11 mouse cellular contexts compared by ENCODE assay signal in genomic region chrX:58514925-58515324, GRCm38 (mm10).
A peak's percentile ranks its signal among the peaks of the same experiment; 100 is the strongest.
DNase-seq lines count a peak whose midpoint lies in the region; ATAC-seq and TF ChIP-seq lines count a peak whose summit lies in the region.
"Had no signal": no experiment of that assay in that cellular context is flagged by ENCODE, and none has a peak within 500 bp of the region (broad histone marks: within the 10 kb centered on the region; RNA-seq: fewer than 3 reads in every experiment).

No protein-coding gene starts in this region.

- ATAC-seq in stomach, postnatal 0 days (ENCODE audit: low FRiP score, low TSS enrichment) = no peak

- H3K4me2 ChIP-seq in stomach, postnatal 0 days (replicated peaks; ENCODE audit: low read depth) = no peak overlapping the region
- H3K4me2 ChIP-seq: liver, embryonic 11.5 days had no signal

- H3K36me3 ChIP-seq in stomach, postnatal 0 days (ENCODE audit: control insufficient read depth, insufficient read depth, low read length) = no peaks in the 10 kb centered on the region

- H3K4me3 ChIP-seq in stomach, postnatal 0 days (ENCODE audit: low read depth, low read length) = no peak overlapping the region
- H3K4me3 ChIP-seq: myocyte had no signal

- no peaks in the 10 kb centered on the region for H3K27me3 ChIP-seq in stomach, postnatal 0 days (ENCODE audit: control insufficient read depth, insufficient read depth, low read length)

- peak; percentile 40 for TF ChIP-seq CTCF in stomach, postnatal 0 days (IDR thresholded peaks at IDR 0.05; ENCODE audit: low read depth)

- no peak overlapping the region for H3K9ac ChIP-seq in stomach, postnatal 0 days (ENCODE audit: low read length)

- 17% methylated on average over 5 of the region's 5 CpGs for WGBS in stomach, postnatal 0 days

- no peaks in the 10 kb centered on the region for H3K9me3 ChIP-seq in stomach, postnatal 0 days (ENCODE audit: control insufficient read depth, low read length)

- no peak for TF ChIP-seq EP300 in stomach, postnatal 0 days (optimal IDR thresholded peaks at IDR 0.05)

- H3K4me1 ChIP-seq in stomach, postnatal 0 days (replicated peaks; ENCODE audit: control insufficient read depth, insufficient read depth) = no peaks in the 10 kb centered on the region

- H3K27ac ChIP-seq in stomach, postnatal 0 days (replicated peaks) = no peak overlapping the region

- DNase-seq in embryo, embryonic 10 days (ENCODE audit: low spot score) = peak; percentile 6
- no peak for DNase-seq in embryo, embryonic 9.5 days (ENCODE audit: extremely low spot score)
- DNase-seq in layer of hippocampus, postnatal 10 days (ENCODE audit: low spot score in 2 of 2) = peak; percentile 3 to 11
- DNase-seq in layer of hippocampus, adult 11-12 months (ENCODE audit: low spot score) = no peak
- DNase-seq in right cerebral cortex, adult 2 months (ENCODE audit: low spot score in 2 of 2) = peak; percentile 4 to 8
- no peak for DNase-seq in right cerebral cortex, postnatal 36 days (ENCODE audit: low spot score in 2 of 2)
- DNase-seq in stomach, postnatal 0 days (ENCODE audit: low spot score) = no peak
- DNase-seq in adrenal gland, adult (ENCODE audit: inconsistent age in 2 of 2, low spot score in 1 of 2) = no peak
- DNase-seq: gastrocnemius, postnatal 25 days had no signal

Comparison
In these comparisons a context has a peak if more than half of its experiments do, and no peak if none do; other contexts are left out.
1. DNase-seq: peak in embryo, embryonic 10 days (single experiment), layer of hippocampus, postnatal 10 days (2 of 2) and right cerebral cortex, adult 2 months (2 of 2); none in embryo, embryonic 9.5 days (single experiment), layer of hippocampus, adult 11-12 months (single experiment), right cerebral cortex, postnatal 36 days (0 of 2), stomach, postnatal 0 days (single experiment) and adrenal gland, adult (0 of 2).